Mouse (Mus musculus): ENCODE data around the gene Lrp6.

Lrp6 gene

DNA sequence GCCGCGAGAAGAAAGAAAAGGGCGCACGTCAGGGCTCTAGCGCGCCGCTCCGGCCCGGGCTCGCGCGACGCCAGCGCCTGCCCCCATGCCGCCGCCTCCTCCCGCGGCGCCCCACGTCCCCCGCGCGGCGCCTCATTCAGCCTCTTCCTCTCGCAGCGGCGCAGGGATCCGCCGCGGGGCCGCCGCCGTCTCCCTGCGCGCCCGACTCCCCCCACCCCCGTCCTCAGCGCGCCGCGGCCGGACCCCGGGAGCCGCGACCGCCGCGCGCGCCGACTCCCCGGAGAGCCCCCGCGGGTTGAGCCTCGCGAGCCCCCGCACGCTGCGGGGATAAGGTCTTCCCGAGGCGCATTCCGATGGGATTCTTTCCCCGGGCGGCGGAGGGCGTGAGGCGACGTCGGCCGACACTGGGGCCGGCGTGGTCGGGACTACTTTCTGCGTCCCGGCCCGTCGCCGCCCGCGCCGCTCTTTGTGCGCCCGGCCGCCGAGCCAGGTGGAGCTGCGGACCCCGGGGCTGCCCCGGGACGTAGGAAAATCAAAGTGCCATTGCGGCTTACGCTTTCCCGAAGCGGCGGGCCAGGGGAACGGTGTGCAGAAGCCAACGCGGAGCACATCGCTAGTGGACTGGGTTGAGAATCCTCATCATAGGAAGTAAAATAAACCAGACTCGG is at the start of gene Lrp6:
Gene Lrp6 (minus strand): TSS at position 148 of the 668 bp plus-strand sequence.
- peaks cover 34% of the 10 kb centered on the region for H3K4me1 ChIP-seq (replicated peaks; ENCODE audit: low read depth, low read length)
- TF ChIP-seq POU5F1 (IDR thresholded peaks at IDR 0.05; ENCODE audit: borderline replicate concordance, low read length) (no peak), CTCF (conservative IDR thresholded peaks at IDR 0.05; ENCODE audit: low read length) (no peak), NANOG (IDR thresholded peaks at IDR 0.05; ENCODE audit: borderline replicate concordance, low read length) (no peak)
- H3K4me3 ChIP-seq (replicated peaks; ENCODE audit: low read length): peak within 1 kb of the TSS; percentile 84
- H3K9me3 ChIP-seq (ENCODE audit: low read length): 0 out of 2 replicates have a peak, but pooled peaks cover 5% of the 10 kb centered on the region
- no peaks in the 10 kb centered on the region; the same call in none of the 2 replicates for H3K27me3 ChIP-seq (ENCODE audit: insufficient read depth, low read length)
- H3K36me3 ChIP-seq (ENCODE audit: insufficient read depth, low read length): no peaks in the 10 kb centered on the region

DNA sequence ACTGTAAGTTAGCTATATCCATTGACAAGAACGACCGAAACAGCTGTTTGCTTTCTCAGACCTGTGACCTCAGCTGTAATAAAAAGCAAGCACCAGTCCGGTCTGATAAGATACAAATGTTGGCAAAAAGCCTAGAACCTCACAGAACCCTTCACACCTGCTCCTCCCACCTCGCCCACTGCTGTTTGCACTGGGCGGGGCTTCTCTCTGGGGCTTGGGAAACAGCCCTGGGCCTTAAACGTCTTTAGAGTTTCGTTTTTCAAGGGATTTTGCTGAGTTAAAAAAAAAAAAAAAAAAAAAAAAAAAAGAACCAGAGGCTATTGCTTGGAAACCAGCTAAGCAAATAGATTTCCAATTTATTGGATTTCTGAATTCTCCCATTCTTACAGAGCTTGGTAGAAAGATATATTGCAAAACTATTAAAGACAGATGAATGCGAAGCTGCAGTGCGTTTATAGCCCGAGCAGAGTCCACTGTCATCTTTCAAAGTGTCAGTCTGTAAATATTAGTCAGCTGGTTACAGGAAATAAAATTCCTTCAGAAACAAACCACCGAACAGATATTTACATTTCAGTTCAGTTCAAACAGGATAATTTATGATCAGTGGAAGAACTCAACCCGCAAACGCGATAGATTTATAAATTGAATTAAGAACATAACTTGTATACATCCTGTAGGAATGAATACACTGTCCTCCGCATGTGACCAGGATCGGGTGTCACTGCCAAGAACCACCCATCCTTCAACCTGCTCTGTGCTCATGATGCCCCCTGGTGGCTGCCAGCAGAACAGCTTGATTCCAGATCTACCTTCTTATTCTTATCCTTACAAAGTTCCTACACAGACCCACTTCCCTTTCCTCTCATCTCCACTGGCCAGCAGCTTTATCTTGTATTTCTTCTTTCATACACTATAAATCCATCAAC is 48.2 kb upstream of the Lrp6 start:
- H3K9me3 ChIP-seq (ENCODE audit: low read length): no peaks in the 10 kb centered on the region
- no peaks in the 10 kb centered on the region for H3K27me3 ChIP-seq (ENCODE audit: insufficient read depth, low read length)
- H3K4me3 ChIP-seq (replicated peaks; ENCODE audit: low read length): no peak overlapping the region
- H3K4me1 ChIP-seq (replicated peaks; ENCODE audit: low read depth, low read length): peaks cover 43% of the 10 kb centered on the region
- peak; percentile 82 for TF ChIP-seq CTCF (conservative IDR thresholded peaks at IDR 0.05; ENCODE audit: low read length)
- TF ChIP-seq NANOG (IDR thresholded peaks at IDR 0.05; ENCODE audit: borderline replicate concordance, low read length): no peak
- no peak for TF ChIP-seq POU5F1 (IDR thresholded peaks at IDR 0.05; ENCODE audit: borderline replicate concordance, low read length)
- no peaks in the 10 kb centered on the region; the same call in 1 of the 2 replicates for H3K36me3 ChIP-seq (ENCODE audit: insufficient read depth, low read length)

DNA sequence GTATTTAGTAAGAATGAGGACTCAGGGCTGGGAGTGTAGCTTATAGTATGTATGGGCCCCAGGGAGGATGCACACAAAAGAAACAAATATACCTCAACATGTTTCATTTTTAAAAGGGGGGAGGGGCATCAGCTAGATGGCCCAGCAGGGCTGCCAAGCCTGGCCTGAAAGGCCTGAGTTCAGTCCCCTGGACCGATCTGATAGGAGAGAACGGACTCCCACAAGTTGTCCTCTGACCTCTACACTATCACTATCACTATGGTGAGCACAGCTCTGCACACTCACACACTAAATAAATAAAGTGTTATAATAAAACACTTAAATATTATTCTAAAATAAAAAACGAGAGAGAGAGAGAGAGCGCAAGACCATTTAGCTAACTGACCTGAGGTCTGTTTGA is 47.6 kb upstream of the Lrp6 start:
- no peak for TF ChIP-seq NANOG (IDR thresholded peaks at IDR 0.05; ENCODE audit: borderline replicate concordance, low read length)
- no peak for TF ChIP-seq CTCF (conservative IDR thresholded peaks at IDR 0.05; ENCODE audit: low read length)
- TF ChIP-seq POU5F1 (IDR thresholded peaks at IDR 0.05; ENCODE audit: borderline replicate concordance, low read length): no peak
- H3K36me3 ChIP-seq (ENCODE audit: insufficient read depth, low read length): no peaks in the 10 kb centered on the region; the same call in 1 of the 2 replicates
- H3K9me3 ChIP-seq (ENCODE audit: low read length): no peaks in the 10 kb centered on the region
- no peaks in the 10 kb centered on the region for H3K27me3 ChIP-seq (ENCODE audit: insufficient read depth, low read length)
- H3K4me3 ChIP-seq (replicated peaks; ENCODE audit: low read length): no peak overlapping the region
- H3K4me1 ChIP-seq (replicated peaks; ENCODE audit: low read depth, low read length): peaks cover 39% of the 10 kb centered on the region

DNA sequence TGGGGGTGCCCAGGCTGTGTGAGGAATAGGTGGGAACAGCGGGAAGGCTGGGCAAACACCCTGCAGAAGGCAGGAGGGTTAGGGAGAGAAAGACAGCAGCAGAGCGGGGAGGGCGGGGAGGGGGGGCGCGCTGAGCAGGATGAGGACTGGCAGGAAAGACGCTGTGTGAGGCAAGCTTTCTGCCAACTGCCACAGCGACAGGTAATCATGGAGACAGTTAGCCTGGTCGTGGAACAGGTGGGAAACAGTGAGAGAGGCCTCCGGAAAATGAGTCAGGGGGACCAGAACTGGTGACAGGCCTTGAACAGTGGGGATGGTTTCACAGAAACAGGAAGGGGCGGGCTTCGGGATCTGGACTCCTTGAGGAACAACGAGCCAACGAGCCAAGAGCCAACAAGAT is 45.1 kb upstream of the Lrp6 start:
- H3K9me3 ChIP-seq (ENCODE audit: low read length): no peaks in the 10 kb centered on the region
- peak overlapping the region; percentile 43 for H3K4me3 ChIP-seq (replicated peaks; ENCODE audit: low read length)
- TF ChIP-seq POU5F1 (IDR thresholded peaks at IDR 0.05; ENCODE audit: borderline replicate concordance, low read length) (no peak), NANOG (IDR thresholded peaks at IDR 0.05; ENCODE audit: borderline replicate concordance, low read length) (no peak), CTCF (conservative IDR thresholded peaks at IDR 0.05; ENCODE audit: low read length) (no peak)
- no peaks in the 10 kb centered on the region for H3K27me3 ChIP-seq (ENCODE audit: insufficient read depth, low read length)
- H3K36me3 ChIP-seq (ENCODE audit: insufficient read depth, low read length): no peaks in the 10 kb centered on the region; the same call in 1 of the 2 replicates
- peaks cover 39% of the 10 kb centered on the region for H3K4me1 ChIP-seq (replicated peaks; ENCODE audit: low read depth, low read length)

DNA sequence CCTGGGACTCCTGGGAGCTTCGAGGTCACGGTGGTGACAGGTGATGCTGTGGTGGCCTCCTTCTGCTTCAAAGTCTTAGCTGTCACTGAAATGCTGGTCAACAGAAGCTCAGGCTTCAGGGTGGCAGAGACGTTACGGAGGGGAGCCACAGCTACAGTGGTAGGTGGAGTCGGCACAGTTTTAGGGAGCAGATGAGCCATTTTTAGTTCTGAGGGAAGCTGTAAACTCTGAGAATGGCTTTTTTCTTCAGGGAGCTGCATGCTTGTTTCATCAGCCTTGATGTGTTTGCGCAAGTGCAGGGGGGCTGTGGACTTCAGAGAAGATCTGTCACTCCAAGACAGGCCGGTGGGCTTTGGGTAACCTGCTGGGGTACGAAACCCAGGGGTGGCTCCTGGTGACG is 43.6 kb upstream of the Lrp6 start:
- Histone ChIP-seq H3K4me3 (replicated peaks; ENCODE audit: low read length) (no peak overlapping the region), H3K27me3 (ENCODE audit: insufficient read depth, low read length) (0 out of 2 replicates have a peak, but pooled peaks cover 1% of the 10 kb centered on the region), H3K4me1 (replicated peaks; ENCODE audit: low read depth, low read length) (peaks cover 47% of the 10 kb centered on the region), H3K36me3 (ENCODE audit: insufficient read depth, low read length) (no peaks in the 10 kb centered on the region; the same call in 1 of the 2 replicates), H3K9me3 (ENCODE audit: low read length) (no peaks in the 10 kb centered on the region)
- TF ChIP-seq NANOG (IDR thresholded peaks at IDR 0.05; ENCODE audit: borderline replicate concordance, low read length) (no peak), POU5F1 (IDR thresholded peaks at IDR 0.05; ENCODE audit: borderline replicate concordance, low read length) (no peak), CTCF (conservative IDR thresholded peaks at IDR 0.05; ENCODE audit: low read length) (no peak)

DNA sequence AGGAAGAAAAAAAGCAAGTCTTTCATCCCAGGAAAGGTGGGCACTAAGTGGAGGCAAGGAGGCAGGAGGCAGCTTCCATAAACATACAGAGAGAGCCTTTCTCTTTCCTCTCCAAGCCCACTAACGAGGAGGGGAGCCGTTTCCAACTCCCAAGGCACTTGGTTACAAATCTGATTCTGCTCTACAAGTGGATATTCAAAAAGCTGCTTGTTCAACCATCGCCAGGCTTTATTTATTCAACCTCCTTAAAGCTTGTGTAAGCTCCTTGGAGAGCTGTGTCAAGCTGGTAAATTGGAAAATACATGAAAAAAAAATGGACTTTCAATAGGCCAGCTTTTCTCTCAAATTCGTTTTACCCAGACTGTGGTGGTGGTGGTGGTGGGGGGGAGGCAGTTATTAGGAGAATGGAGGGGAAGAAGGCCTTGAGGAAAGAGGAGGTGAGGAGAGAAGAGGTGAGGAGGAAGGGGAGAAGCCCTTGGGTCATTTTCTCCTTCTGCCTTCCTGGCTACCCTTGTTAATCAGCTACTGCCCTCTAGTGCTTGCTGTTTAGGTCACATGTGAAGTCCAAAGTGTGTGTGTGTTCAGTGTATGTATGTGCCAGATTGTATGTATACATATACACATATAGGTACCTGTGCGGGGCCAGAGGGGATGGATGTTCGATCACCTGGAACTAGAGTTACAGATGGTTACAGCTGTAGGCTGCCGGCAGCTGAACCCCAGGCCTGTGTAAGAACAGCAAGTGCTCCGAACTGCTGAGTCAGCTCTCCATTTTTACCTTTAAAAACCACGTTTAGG is 40.4 kb upstream of the Lrp6 start:
- Histone ChIP-seq H3K4me1 (replicated peaks; ENCODE audit: low read depth, low read length) (peaks cover 39% of the 10 kb centered on the region), H3K27me3 (ENCODE audit: insufficient read depth, low read length) (0 out of 2 replicates have a peak, but pooled peaks cover 4% of the 10 kb centered on the region), H3K9me3 (ENCODE audit: low read length) (no peaks in the 10 kb centered on the region), H3K4me3 (replicated peaks; ENCODE audit: low read length) (no peak overlapping the region), H3K36me3 (ENCODE audit: insufficient read depth, low read length) (no peaks in the 10 kb centered on the region; the same call in 1 of the 2 replicates)
- TF ChIP-seq NANOG (IDR thresholded peaks at IDR 0.05; ENCODE audit: borderline replicate concordance, low read length) (no peak), CTCF (conservative IDR thresholded peaks at IDR 0.05; ENCODE audit: low read length) (peak; percentile 23; the same call in 1 of the 2 replicates)

DNA sequence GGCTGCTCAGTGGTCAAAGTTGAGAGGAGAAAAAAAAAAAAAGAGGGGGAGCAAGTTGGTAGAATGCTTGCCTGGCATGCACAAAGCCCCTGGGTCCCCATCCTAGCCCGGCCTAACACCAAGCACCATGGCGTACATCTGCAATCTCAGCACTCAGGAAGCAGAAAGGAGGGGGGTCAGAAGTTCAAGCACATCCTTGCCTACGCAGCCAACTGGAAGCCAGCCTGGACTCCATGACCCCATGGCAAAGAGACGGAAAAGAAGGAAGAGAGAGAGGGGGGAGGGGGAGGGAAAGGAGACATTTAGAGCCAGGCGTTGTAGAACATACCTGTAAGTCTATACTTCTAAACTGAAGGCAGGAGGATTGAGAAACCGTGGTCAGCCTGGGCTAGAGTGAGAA is 39.8 kb upstream of the Lrp6 start:
- Histone ChIP-seq H3K4me3 (replicated peaks; ENCODE audit: low read length) (no peak overlapping the region), H3K27me3 (ENCODE audit: insufficient read depth, low read length) (0 out of 2 replicates have a peak, but pooled peaks cover 4% of the 10 kb centered on the region), H3K9me3 (ENCODE audit: low read length) (no peaks in the 10 kb centered on the region), H3K36me3 (ENCODE audit: insufficient read depth, low read length) (no peaks in the 10 kb centered on the region; the same call in 1 of the 2 replicates), H3K4me1 (replicated peaks; ENCODE audit: low read depth, low read length) (peaks cover 38% of the 10 kb centered on the region)
- no peak for TF ChIP-seq NANOG (IDR thresholded peaks at IDR 0.05; ENCODE audit: borderline replicate concordance, low read length)
- TF ChIP-seq POU5F1 (IDR thresholded peaks at IDR 0.05; ENCODE audit: borderline replicate concordance, low read length): no peak
- no peak for TF ChIP-seq CTCF (conservative IDR thresholded peaks at IDR 0.05; ENCODE audit: low read length)
